Comparison of ENCODE assay signal across 18 mouse cellular contexts in the genomic region with DNA sequence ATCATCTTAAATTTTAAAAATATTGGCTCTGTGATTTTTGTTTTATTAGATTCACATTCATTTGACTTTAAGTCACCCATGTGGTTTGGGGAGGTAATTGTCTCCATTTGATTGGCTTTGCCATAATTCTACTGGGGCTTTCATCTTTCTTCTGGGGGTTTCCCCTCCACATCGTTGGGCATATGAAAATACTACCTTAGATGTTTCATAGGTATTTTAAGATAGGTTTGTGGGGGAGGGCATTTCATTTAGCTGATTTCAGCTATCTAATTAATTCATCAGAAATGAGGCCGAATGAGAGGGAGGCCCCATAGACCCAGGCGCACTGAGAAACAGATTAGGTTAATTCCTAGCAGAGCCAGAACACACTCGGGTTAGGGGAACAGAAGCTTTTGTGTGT.
"Had no signal": no experiment of that assay in that cellular context is flagged by ENCODE, and none has a peak within 500 bp of the region (broad histone marks: within the 10 kb centered on the region; RNA-seq: fewer than 3 reads in every experiment).

No protein-coding gene starts in this region.

- H3K9ac ChIP-seq: liver, postnatal 0 days; lung, embryonic 15.5 days; midbrain, embryonic 13.5 days; neural tube, embryonic 12.5 days had no signal

- H3K27me3 ChIP-seq: lung, embryonic 15.5 days; megakaryocyte, embryonic 14.5 days; midbrain, embryonic 13.5 days; neural tube, embryonic 12.5 days had no signal

- DNase-seq: liver, postnatal 0 days; lung, adult 2 months; lung, postnatal 14 days; lung, postnatal 36 days; right cerebral cortex, postnatal 14 days; right cerebral cortex, postnatal 4 days; spleen, adult 18-20 months; thymus, adult 18-20 months; thymus, postnatal 14 days; thymus, postnatal 36 days had no signal

- ATAC-seq: liver, postnatal 0 days; lung, postnatal 0 days; midbrain, embryonic 13.5 days; midbrain, embryonic 16.5 days had no signal

- H3K36me3 ChIP-seq: lung, embryonic 15.5 days; midbrain, embryonic 13.5 days; neural tube, embryonic 12.5 days had no signal

- H3K27ac ChIP-seq: lung, embryonic 15.5 days; macrophage; midbrain, embryonic 13.5 days; neural tube, embryonic 12.5 days had no signal

- H3K4me2 ChIP-seq: lung, embryonic 15.5 days; midbrain, embryonic 11.5 days; midbrain, embryonic 13.5 days; neural tube, embryonic 12.5 days had no signal

- H3K4me3 ChIP-seq: lung, embryonic 15.5 days; megakaryocyte, embryonic 14.5 days; midbrain, embryonic 13.5 days; neural tube, embryonic 12.5 days had no signal

- H3K4me1 ChIP-seq: megakaryocyte, embryonic 14.5 days; midbrain, embryonic 13.5 days; neural tube, embryonic 12.5 days had no signal

- H3K9me3 ChIP-seq: lung, embryonic 15.5 days; midbrain, embryonic 13.5 days; neural tube, embryonic 12.5 days had no signal
